Mouse (Mus musculus) heart, postnatal 4 days (tissue): ENCODE data around the gene Taf5. TPM values are rescaled to one million over a fixed set of nuclear protein-coding genes. Genes with fewer than 3 reads are reported as not detected.

Source experiments
- DNase-seq: peaks from one replicate; pipeline ENCODE4 v3.0.0; 2021
- total RNA-seq, 2 experiments: library from RNA; stranded (reverse); gene quantifications; 2 replicates each; pipeline ENCODE4 v1.2.3; 2021

Taf5 gene
- total RNA-seq, 2 experiments from 2014 or later, result 5.1 to 5.2 TPM

GRCm38 (mm10) chr19:47067924-47068611, 522 bp downstream of the Taf5 start:
- DNase-seq, result peak; percentile 89

- DNase-seq, result peak; percentile 14
Observed at GRCm38 (mm10) chr19:47088226-47088625, 20.7 kb downstream of the Taf5 start.

DNA sequence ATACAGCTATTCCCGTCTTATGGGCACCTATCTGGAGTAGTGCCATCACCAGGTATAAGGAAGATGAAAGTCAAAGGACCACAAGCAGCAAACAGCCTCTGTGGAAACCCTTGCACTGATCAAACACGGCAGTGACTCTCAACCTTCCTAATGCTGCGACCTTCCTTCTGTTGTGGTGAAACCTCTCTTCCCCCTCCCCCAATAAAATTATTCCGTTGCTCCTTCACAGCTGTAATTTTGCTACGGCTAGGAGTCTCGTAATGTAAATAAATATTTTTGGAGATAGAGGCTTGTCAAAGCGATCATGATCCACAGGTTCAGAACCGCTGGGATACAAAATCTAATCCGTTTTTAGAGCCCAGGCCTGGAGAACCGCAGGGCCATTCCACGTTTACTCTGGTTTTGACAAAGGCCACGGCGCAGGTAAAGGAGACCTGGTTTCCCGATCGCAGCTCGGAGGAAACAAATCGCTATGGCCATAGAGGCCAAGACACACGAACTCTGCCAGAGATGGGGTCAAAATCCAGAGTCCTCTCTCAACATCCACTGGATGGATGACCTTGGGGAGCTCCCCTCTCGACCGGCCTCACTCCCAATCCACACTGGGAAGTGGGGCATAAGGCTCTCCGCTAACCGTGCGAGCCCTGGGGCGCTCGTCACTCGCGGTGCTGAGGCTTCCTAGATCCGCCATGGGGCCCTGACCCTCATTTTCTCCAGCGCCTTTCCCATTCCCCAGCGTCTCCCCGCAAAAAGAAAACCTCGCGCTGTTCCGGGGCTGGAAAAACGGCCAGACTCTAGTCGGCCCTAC, 22.4 kb downstream of the Taf5 start:
- no peak for DNase-seq

- peak; percentile 97 for DNase-seq
Observed at GRCm38 (mm10) chr19:47090550-47091156, 23.1 kb downstream of the Taf5 start, which contains the start of the genes Usmg5 and Pdcd11. Gene Usmg5, minus strand, starts transcription at chr19:47090647. Gene Pdcd11, plus strand, starts transcription at chr19:47090768.

DNA sequence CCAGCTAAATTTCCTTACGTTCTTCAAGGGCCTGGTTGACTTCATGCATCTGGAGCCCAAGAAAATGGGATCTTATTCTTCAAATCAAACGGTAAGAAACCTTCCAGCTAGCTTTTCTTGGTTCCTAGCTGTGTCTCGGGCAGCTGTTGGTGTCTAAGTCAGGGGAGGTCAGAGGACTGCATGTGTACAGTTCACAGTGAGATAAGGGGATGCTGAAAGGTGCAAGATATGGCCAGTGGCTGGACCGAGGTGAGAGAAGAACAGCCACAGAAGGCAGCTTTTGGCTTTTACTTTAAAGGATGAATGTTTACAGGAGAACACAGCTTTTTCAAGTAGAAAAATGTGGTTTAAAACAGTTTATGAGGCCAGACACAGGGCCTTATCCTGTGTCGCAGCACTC, 33.5 kb downstream of the Taf5 start:
- no peak for DNase-seq

GRCm38 (mm10) chr19:47104641-47105271, 37.2 kb downstream of the Taf5 start:
- no peak for DNase-seq

- DNase-seq, result no peak
Observed at GRCm38 (mm10) chr19:47118634-47119033, 51.1 kb downstream of the Taf5 start.

GRCm38 (mm10) chr19:47121054-47121453, 53.5 kb downstream of the Taf5 start:
- DNase-seq, result no peak

GRCm38 (mm10) chr19:47122802-47123201, 55.3 kb downstream of the Taf5 start:
- peak; percentile 46 for DNase-seq

DNA sequence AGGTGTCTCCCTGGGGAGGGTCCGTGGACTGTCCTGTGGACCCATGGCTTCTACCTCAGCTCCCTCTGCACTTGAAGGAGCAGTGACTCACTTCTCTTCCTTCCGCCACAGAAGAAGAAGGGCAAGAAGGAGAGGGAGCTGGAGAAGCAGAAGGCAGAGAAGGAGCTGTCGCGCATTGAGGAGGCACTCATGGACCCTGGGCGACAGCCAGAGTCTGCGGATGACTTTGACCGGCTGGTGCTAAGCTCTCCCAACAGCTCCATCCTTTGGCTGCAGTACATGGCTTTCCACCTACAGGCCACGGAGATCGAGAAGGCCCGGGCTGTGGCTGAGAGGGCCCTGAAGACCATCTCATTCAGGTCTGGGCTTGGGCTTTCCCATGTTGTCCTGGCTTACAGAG, 60.6 kb downstream of the Taf5 start:
- no peak for DNase-seq

- DNase-seq, result no peak
Observed at GRCm38 (mm10) chr19:47128835-47129234, 61.3 kb downstream of the Taf5 start.

GRCm38 (mm10) chr19:47130551-47131125, 63.1 kb downstream of the Taf5 start:
- DNase-seq, result no peak

Other genes with a start within 250 kb of the Taf5 start
- under 1 TPM in 1 of 2 experiments, not detected in 1; 0.16 TPM for gene Ina, start 53.0 kb upstream of the Taf5 start, total RNA-seq
- gene Nt5c2, start 52.6 kb upstream of the Taf5 start, total RNA-seq, result 100 to 1,000 TPM; 147 to 157 TPM
- 1 to 10 TPM; 3.9 to 4.2 TPM for gene Pcgf6, start 16.8 kb upstream of the Taf5 start, total RNA-seq
- gene Usmg5, start 22.9 kb downstream of the Taf5 start, total RNA-seq, result 1,000 to 10,000 TPM; 1,795 to 1,908 TPM
- gene Pdcd11, start 23.0 kb downstream of the Taf5 start, total RNA-seq, result 10 to 100 TPM; 15.4 to 15.5 TPM
- gene Calhm2, start 70.5 kb downstream of the Taf5 start, total RNA-seq, result 1 to 10 TPM; 3.4 to 3.5 TPM
- not detected for gene Calhm1, start 76.5 kb downstream of the Taf5 start, total RNA-seq
- gene Calhm3, start 90.0 kb downstream of the Taf5 start, total RNA-seq, result not detected
- 1 to 10 TPM in 1 of 2 experiments, under 1 TPM in 1; 0.74 to 1.2 TPM for gene Neurl1a, start 111.1 kb downstream of the Taf5 start, total RNA-seq